Mouse (Mus musculus): Measurements from ENCODE around the gene Prss32. TPM values are rescaled to one million over a fixed set of nuclear protein-coding genes. Genes with fewer than 3 reads are reported as not detected.

The Prss32 gene
- polyA plus RNA-seq, 1 experiment from 2014 or later: not detected

DNA sequence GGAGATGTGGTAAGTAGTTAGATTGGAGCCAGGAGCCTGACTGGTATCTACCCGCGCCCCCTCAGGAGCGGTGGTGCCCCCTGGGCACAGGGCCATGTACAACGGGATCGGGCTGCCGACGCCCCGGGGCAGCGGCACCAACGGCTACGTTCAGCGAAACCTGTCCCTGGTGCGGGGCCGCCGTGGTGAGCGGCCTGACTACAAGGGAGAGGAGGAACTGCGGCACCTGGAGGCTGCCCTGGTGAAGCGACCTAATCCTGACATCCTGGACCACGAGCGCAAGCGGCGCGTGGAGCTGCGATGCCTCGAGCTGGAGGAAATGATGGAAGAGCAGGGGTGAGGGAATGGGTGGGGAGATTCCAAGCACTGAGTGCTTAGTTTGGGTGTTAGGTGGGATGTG, 36.8 kb upstream of the Prss32 start:
- no peaks in the 10 kb centered on the region for H3K27me3 ChIP-seq (ENCODE audit: control insufficient read depth, insufficient read depth, low read length)
- no peak overlapping the region for H3K4me3 ChIP-seq (ENCODE audit: control insufficient read depth in 1 of 2, insufficient read depth in 1 of 2, low read depth in 1 of 2, low read length in 2 of 2)
- H3K4me2 ChIP-seq (ENCODE audit: low read length): peak overlapping the region; percentile 35
- no peak overlapping the region for H3K27ac ChIP-seq (replicated peaks in 1 of 2; ENCODE audit: control insufficient read depth in 1 of 2, insufficient read depth in 1 of 2, low read depth in 2 of 2, low read length in 2 of 2)
- H3K9ac ChIP-seq (ENCODE audit: low read length): no peak overlapping the region
- H3K9me3 ChIP-seq (ENCODE audit: control insufficient read depth, low read length): no peaks in the 10 kb centered on the region
- no peak for ATAC-seq (ENCODE audit: insufficient number of reproducible peaks, insufficient read depth, low FRiP score, low read depth)
- peaks cover 5 to 26% of the 10 kb centered on the region in 2 experiments for H3K4me1 ChIP-seq (ENCODE audit: control insufficient read depth in 2 of 2, insufficient read depth in 2 of 2, low read length in 2 of 2)
- WGBS: 74% methylated on average over 25 of the region's 25 CpGs
- H3K36me3 ChIP-seq (ENCODE audit: control insufficient read depth, insufficient read depth, low read length): peaks cover 48% of the 10 kb centered on the region

DNA sequence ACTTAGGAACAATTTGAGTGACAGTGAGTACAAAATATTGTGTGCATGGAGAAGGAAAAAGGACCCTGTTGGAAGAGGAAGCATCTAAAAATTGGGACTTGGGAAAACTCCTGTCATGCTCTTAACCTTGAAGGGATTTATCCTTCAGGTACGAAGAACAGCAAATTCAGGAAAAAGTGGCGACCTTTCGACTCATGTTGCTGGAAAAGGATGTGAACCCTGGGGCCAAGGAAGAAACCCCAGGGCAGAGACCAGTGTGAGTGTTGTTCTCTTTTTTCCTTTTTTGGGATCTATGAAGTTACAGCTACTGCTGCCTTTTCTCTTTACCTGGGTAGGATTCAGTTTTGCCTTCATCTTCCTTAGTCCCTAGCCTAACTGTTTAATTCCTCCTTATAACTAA, 35.7 kb upstream of the Prss32 start:
- Histone ChIP-seq H3K4me1 (ENCODE audit: control insufficient read depth in 2 of 2, insufficient read depth in 2 of 2, low read length in 2 of 2) (peaks cover 0 to 26% of the 10 kb centered on the region in 2 experiments; a peak in 3 of 4 replicates), H3K36me3 (ENCODE audit: control insufficient read depth, insufficient read depth, low read length) (peaks cover 59% of the 10 kb centered on the region), H3K4me3 (ENCODE audit: control insufficient read depth in 1 of 2, insufficient read depth in 1 of 2, low read depth in 1 of 2, low read length in 2 of 2) (no peak overlapping the region), H3K4me2 (ENCODE audit: low read length) (no peak overlapping the region), H3K27ac (replicated peaks in 1 of 2; ENCODE audit: control insufficient read depth in 1 of 2, insufficient read depth in 1 of 2, low read depth in 2 of 2, low read length in 2 of 2) (no peak overlapping the region), H3K9me3 (ENCODE audit: control insufficient read depth, low read length) (no peaks in the 10 kb centered on the region), H3K9ac (ENCODE audit: low read length) (no peak overlapping the region), H3K27me3 (ENCODE audit: control insufficient read depth, insufficient read depth, low read length) (no peaks in the 10 kb centered on the region)
- 96% methylated on average over 3 of the region's 3 CpGs for WGBS
- no peak for ATAC-seq (ENCODE audit: insufficient number of reproducible peaks, insufficient read depth, low FRiP score, low read depth)

DNA sequence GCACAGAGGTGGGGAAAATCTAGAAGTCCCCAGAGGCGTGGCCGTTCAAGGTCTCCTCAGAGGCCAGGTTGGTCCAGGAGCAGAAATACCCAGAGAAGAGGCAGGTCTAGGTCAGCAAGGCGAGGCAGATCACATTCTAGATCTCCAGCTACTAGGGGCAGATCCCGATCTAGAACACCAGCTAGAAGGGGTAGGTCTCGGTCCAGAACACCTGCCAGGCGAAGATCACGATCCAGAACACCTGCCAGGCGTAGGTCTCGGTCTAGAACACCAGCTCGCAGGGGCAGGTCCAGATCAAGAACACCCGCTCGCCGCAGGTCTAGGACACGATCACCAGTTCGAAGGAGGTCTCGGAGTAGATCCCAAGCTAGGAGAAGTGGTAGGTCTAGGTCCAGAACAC, 28.0 kb upstream of the Prss32 start:
- Histone ChIP-seq H3K27ac (replicated peaks in 1 of 2; ENCODE audit: control insufficient read depth in 1 of 2, insufficient read depth in 1 of 2, low read depth in 2 of 2, low read length in 2 of 2) (no peak overlapping the region), H3K4me2 (ENCODE audit: low read length) (no peak overlapping the region), H3K9ac (ENCODE audit: low read length) (no peak overlapping the region), H3K36me3 (ENCODE audit: control insufficient read depth, insufficient read depth, low read length) (peaks cover 99% of the 10 kb centered on the region), H3K4me3 (ENCODE audit: control insufficient read depth in 1 of 2, insufficient read depth in 1 of 2, low read depth in 1 of 2, low read length in 2 of 2) (no peak overlapping the region), H3K9me3 (ENCODE audit: control insufficient read depth, low read length) (peaks cover 9% of the 10 kb centered on the region; the same call in 1 of the 2 replicates), H3K27me3 (ENCODE audit: control insufficient read depth, insufficient read depth, low read length) (no peaks in the 10 kb centered on the region), H3K4me1 (ENCODE audit: control insufficient read depth in 2 of 2, insufficient read depth in 2 of 2, low read length in 2 of 2) (no peaks in the 10 kb centered on the region)
- no peak for ATAC-seq (ENCODE audit: insufficient number of reproducible peaks, insufficient read depth, low FRiP score, low read depth)
- WGBS: 98% methylated on average over 16 of the region's 16 CpGs

GRCm38 (mm10) chr17:23818579-23818978, 25.1 kb upstream of the Prss32 start:
- Histone ChIP-seq H3K4me1 (ENCODE audit: control insufficient read depth in 2 of 2, insufficient read depth in 2 of 2, low read length in 2 of 2) (no peaks in the 10 kb centered on the region), H3K4me2 (ENCODE audit: low read length) (no peak overlapping the region), H3K4me3 (ENCODE audit: control insufficient read depth in 1 of 2, insufficient read depth in 1 of 2, low read depth in 1 of 2, low read length in 2 of 2) (no peak overlapping the region), H3K27me3 (ENCODE audit: control insufficient read depth, insufficient read depth, low read length) (no peaks in the 10 kb centered on the region), H3K9ac (ENCODE audit: low read length) (no peak overlapping the region), H3K9me3 (ENCODE audit: control insufficient read depth, low read length) (peaks cover 9% of the 10 kb centered on the region; the same call in 1 of the 2 replicates), H3K36me3 (ENCODE audit: control insufficient read depth, insufficient read depth, low read length) (peaks cover 100% of the 10 kb centered on the region), H3K27ac (replicated peaks in 1 of 2; ENCODE audit: control insufficient read depth in 1 of 2, insufficient read depth in 1 of 2, low read depth in 2 of 2, low read length in 2 of 2) (no peak overlapping the region)
- WGBS: 90% methylated on average over 8 of the region's 8 CpGs
- ATAC-seq (ENCODE audit: insufficient number of reproducible peaks, insufficient read depth, low FRiP score, low read depth): no peak

DNA sequence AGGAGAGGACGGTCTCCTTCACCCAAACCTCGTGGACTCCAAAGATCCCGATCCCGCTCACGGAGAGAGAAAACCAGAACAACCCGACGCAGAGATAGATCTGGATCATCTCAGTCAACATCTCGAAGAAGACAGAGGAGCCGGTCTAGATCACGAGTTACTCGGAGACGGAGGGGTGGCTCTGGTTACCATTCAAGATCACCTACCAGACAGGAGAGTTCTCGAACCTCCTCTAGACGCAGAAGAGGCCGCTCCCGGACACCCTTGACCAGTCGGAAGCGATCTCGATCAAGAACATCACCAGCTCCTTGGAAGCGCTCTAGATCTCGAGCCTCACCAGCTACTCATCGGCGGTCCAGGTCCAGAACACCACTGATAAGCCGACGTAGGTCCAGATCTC, 24.4 kb upstream of the Prss32 start:
- Histone ChIP-seq H3K27me3 (ENCODE audit: control insufficient read depth, insufficient read depth, low read length) (no peaks in the 10 kb centered on the region), H3K4me3 (ENCODE audit: control insufficient read depth in 1 of 2, insufficient read depth in 1 of 2, low read depth in 1 of 2, low read length in 2 of 2) (no peak overlapping the region), H3K4me2 (ENCODE audit: low read length) (no peak overlapping the region), H3K9ac (ENCODE audit: low read length) (no peak overlapping the region), H3K4me1 (ENCODE audit: control insufficient read depth in 2 of 2, insufficient read depth in 2 of 2, low read length in 2 of 2) (no peaks in the 10 kb centered on the region), H3K36me3 (ENCODE audit: control insufficient read depth, insufficient read depth, low read length) (peaks cover 100% of the 10 kb centered on the region), H3K9me3 (ENCODE audit: control insufficient read depth, low read length) (peaks cover 9% of the 10 kb centered on the region; the same call in 1 of the 2 replicates), H3K27ac (replicated peaks in 1 of 2; ENCODE audit: control insufficient read depth in 1 of 2, insufficient read depth in 1 of 2, low read depth in 2 of 2, low read length in 2 of 2) (no peak overlapping the region)
- no peak for ATAC-seq (ENCODE audit: insufficient number of reproducible peaks, insufficient read depth, low FRiP score, low read depth)
- WGBS: 97% methylated on average over 25 of the region's 25 CpGs

DNA sequence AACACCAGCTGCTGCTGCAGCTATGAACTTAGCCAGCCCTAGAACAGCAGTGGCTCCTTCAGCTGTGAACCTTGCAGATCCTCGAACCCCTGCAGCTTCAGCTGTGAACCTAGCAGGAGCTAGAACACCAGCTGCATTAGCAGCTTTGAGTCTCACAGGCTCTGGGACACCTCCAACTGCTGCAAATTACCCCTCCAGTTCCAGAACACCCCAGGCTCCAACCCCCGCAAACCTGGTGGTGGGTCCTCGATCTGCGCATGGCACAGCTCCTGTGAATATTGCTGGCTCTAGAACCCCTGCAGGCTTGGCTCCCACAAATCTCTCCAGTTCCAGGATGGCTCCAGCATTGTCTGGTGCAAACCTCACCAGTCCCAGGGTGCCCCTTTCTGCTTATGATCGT, 22.9 kb upstream of the Prss32 start:
- H3K9me3 ChIP-seq (ENCODE audit: control insufficient read depth, low read length): 0 out of 2 replicates have a peak, but pooled peaks cover 6% of the 10 kb centered on the region
- ATAC-seq (ENCODE audit: insufficient number of reproducible peaks, insufficient read depth, low FRiP score, low read depth): no peak
- no peak overlapping the region for H3K4me3 ChIP-seq (ENCODE audit: control insufficient read depth in 1 of 2, insufficient read depth in 1 of 2, low read depth in 1 of 2, low read length in 2 of 2)
- no peaks in the 10 kb centered on the region for H3K27me3 ChIP-seq (ENCODE audit: control insufficient read depth, insufficient read depth, low read length)
- H3K4me1 ChIP-seq (ENCODE audit: control insufficient read depth in 2 of 2, insufficient read depth in 2 of 2, low read length in 2 of 2): no peaks in the 10 kb centered on the region
- H3K27ac ChIP-seq (replicated peaks in 1 of 2; ENCODE audit: control insufficient read depth in 1 of 2, insufficient read depth in 1 of 2, low read depth in 2 of 2, low read length in 2 of 2): no peak overlapping the region
- 91% methylated on average over 5 of the region's 5 CpGs for WGBS
- H3K4me2 ChIP-seq (ENCODE audit: low read length): no peak overlapping the region
- peaks cover 100% of the 10 kb centered on the region for H3K36me3 ChIP-seq (ENCODE audit: control insufficient read depth, insufficient read depth, low read length)
- H3K9ac ChIP-seq (ENCODE audit: low read length): no peak overlapping the region

GRCm38 (mm10) chr17:23822094-23822493, 21.6 kb upstream of the Prss32 start:
- Histone ChIP-seq H3K27ac (replicated peaks in 1 of 2; ENCODE audit: control insufficient read depth in 1 of 2, insufficient read depth in 1 of 2, low read depth in 2 of 2, low read length in 2 of 2) (no peak overlapping the region), H3K4me2 (ENCODE audit: low read length) (no peak overlapping the region), H3K9ac (ENCODE audit: low read length) (no peak overlapping the region), H3K4me3 (ENCODE audit: control insufficient read depth in 1 of 2, insufficient read depth in 1 of 2, low read depth in 1 of 2, low read length in 2 of 2) (no peak overlapping the region), H3K9me3 (ENCODE audit: control insufficient read depth, low read length) (0 out of 2 replicates have a peak, but pooled peaks cover 6% of the 10 kb centered on the region), H3K36me3 (ENCODE audit: control insufficient read depth, insufficient read depth, low read length) (peaks cover 100% of the 10 kb centered on the region), H3K4me1 (ENCODE audit: control insufficient read depth in 2 of 2, insufficient read depth in 2 of 2, low read length in 2 of 2) (no peaks in the 10 kb centered on the region), H3K27me3 (ENCODE audit: control insufficient read depth, insufficient read depth, low read length) (no peaks in the 10 kb centered on the region)
- 69% methylated on average over 6 of the region's 6 CpGs for WGBS
- ATAC-seq (ENCODE audit: insufficient number of reproducible peaks, insufficient read depth, low FRiP score, low read depth): no peak; the same call in 1 of the 2 replicates

GRCm38 (mm10) chr17:23823018-23823417, 20.6 kb upstream of the Prss32 start:
- WGBS: 76% methylated on average over 16 of the region's 16 CpGs

More at GRCm38 (mm10) chr17:23823018-23823417, 20.6 kb upstream of the Prss32 start:
- no peak overlapping the region for H3K4me3 ChIP-seq (ENCODE audit: control insufficient read depth in 1 of 2, insufficient read depth in 1 of 2, low read depth in 1 of 2, low read length in 2 of 2)
- ATAC-seq (ENCODE audit: insufficient number of reproducible peaks, insufficient read depth, low FRiP score, low read depth): no peak
- H3K4me2 ChIP-seq (ENCODE audit: low read length): no peak overlapping the region
- no peak overlapping the region for H3K9ac ChIP-seq (ENCODE audit: low read length)
- 0 out of 2 replicates have a peak, but pooled peaks cover 6% of the 10 kb centered on the region for H3K9me3 ChIP-seq (ENCODE audit: control insufficient read depth, low read length)
- no peaks in the 10 kb centered on the region for H3K27me3 ChIP-seq (ENCODE audit: control insufficient read depth, insufficient read depth, low read length)
- peaks cover 2 to 8% of the 10 kb centered on the region in 2 experiments; a peak in 3 of 4 replicates for H3K4me1 ChIP-seq (ENCODE audit: control insufficient read depth in 2 of 2, insufficient read depth in 2 of 2, low read length in 2 of 2)
- peaks cover 96% of the 10 kb centered on the region for H3K36me3 ChIP-seq (ENCODE audit: control insufficient read depth, insufficient read depth, low read length)
- no peak overlapping the region for H3K27ac ChIP-seq (replicated peaks in 1 of 2; ENCODE audit: control insufficient read depth in 1 of 2, insufficient read depth in 1 of 2, low read depth in 2 of 2, low read length in 2 of 2)

Data from heart, embryonic 14.5 days (tissue).